Mouse (Mus musculus): ENCODE results near the gene Fam240b. TPM values are rescaled to one million over a fixed set of nuclear protein-coding genes. Genes with fewer than 3 reads are reported as not detected.

Fam240b gene
- polyA plus RNA-seq, 1 experiment from 2014 or later = 0.14 TPM

Other genes starting within 250 kb of the Fam240b start
- gene Cdc14b, start 222.5 kb downstream of the Fam240b start, polyA plus RNA-seq (2015; fragmentation: Nextera tagmentation; extraction: Ambion mirVana) = 16.1 and 16.9 TPM in 2 replicates
- 43.3 and 55.4 TPM in 2 replicates for gene Aaed1, start 185.1 kb downstream of the Fam240b start, polyA plus RNA-seq (2015; fragmentation: Nextera tagmentation; extraction: Ambion mirVana)
- 382 and 413 TPM in 2 replicates for gene Ctsl, start 126.9 kb downstream of the Fam240b start, polyA plus RNA-seq (2015; fragmentation: Nextera tagmentation; extraction: Ambion mirVana)
- 12.8 and 14.5 TPM in 2 replicates for gene Cdk20, start 65.5 kb downstream of the Fam240b start, polyA plus RNA-seq (2015; fragmentation: Nextera tagmentation; extraction: Ambion mirVana)